Mouse (Mus musculus): ENCODE data around the gene Ccnb2. TPM values are rescaled to one million over a fixed set of nuclear protein-coding genes. Genes with fewer than 3 reads are reported as not detected.

Ccnb2 gene
- polyA plus RNA-seq, 1 experiment from 2014 or later: 234 TPM

GRCm38 (mm10) chr9:70409743-70410142 lies 11.6 kb downstream of the Ccnb2 start:
- Histone ChIP-seq H3K4me3 (ENCODE audit: low read length) (no peak overlapping the region), H3K9me3 (ENCODE audit: control insufficient read depth, low read length) (no peaks in the 10 kb centered on the region), H3K27me3 (ENCODE audit: control insufficient read depth, insufficient read depth, low read length) (no peaks in the 10 kb centered on the region), H3K36me3 (ENCODE audit: control insufficient read depth, insufficient read depth, low read length) (peaks cover 83% of the 10 kb centered on the region), H3K27ac (ENCODE audit: low read depth, low read length) (no peak overlapping the region), H3K9ac (ENCODE audit: low read depth, low read length) (no peak overlapping the region), H3K4me2 (replicated peaks; ENCODE audit: low read depth, low read length) (no peak overlapping the region), H3K4me1 (ENCODE audit: control insufficient read depth, insufficient read depth, low read length) (no peaks in the 10 kb centered on the region)
- no peak for ATAC-seq (ENCODE audit: low FRiP score, low TSS enrichment)
- WGBS: 95% methylated on average over 8 of the region's 8 CpGs

DNA sequence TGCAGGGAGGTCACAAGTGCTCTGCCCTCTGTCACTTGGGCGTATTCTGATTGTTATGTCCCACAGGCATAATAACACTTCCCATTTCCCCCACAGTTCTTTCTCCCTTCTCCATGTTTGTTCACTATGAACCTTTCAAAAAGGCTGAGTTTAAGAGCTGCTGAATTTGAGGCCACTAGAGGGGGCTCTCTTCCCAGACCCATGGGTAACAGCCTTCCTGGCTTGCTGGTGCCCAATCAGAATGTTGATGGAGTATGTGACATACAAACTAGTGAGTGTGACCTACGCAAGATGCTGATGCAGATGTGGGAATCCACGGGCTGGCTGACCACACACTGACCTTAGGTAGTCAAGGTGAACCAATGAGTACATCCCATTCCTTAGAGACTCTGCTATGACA lies 12.6 kb downstream of the Ccnb2 start:
- H3K27me3 ChIP-seq (ENCODE audit: control insufficient read depth, insufficient read depth, low read length): no peaks in the 10 kb centered on the region
- H3K4me2 ChIP-seq (replicated peaks; ENCODE audit: low read depth, low read length): no peak overlapping the region
- no peak overlapping the region for H3K27ac ChIP-seq (ENCODE audit: low read depth, low read length)
- ATAC-seq (ENCODE audit: low FRiP score, low TSS enrichment): no peak
- H3K9ac ChIP-seq (ENCODE audit: low read depth, low read length): no peak overlapping the region
- no peaks in the 10 kb centered on the region for H3K9me3 ChIP-seq (ENCODE audit: control insufficient read depth, low read length)
- H3K4me1 ChIP-seq (ENCODE audit: control insufficient read depth, insufficient read depth, low read length): no peaks in the 10 kb centered on the region
- no peak overlapping the region for H3K4me3 ChIP-seq (ENCODE audit: low read length)
- peaks cover 76% of the 10 kb centered on the region for H3K36me3 ChIP-seq (ENCODE audit: control insufficient read depth, insufficient read depth, low read length)
- WGBS: 88% methylated on average over 3 of the region's 3 CpGs

GRCm38 (mm10) chr9:70406596-70406995 lies 14.8 kb downstream of the Ccnb2 start:
- H3K36me3 ChIP-seq (ENCODE audit: control insufficient read depth, insufficient read depth, low read length): peaks cover 54% of the 10 kb centered on the region
- H3K27me3 ChIP-seq (ENCODE audit: control insufficient read depth, insufficient read depth, low read length): no peaks in the 10 kb centered on the region
- H3K9me3 ChIP-seq (ENCODE audit: control insufficient read depth, low read length): no peaks in the 10 kb centered on the region
- no peak overlapping the region for H3K4me3 ChIP-seq (ENCODE audit: low read length)
- ATAC-seq (ENCODE audit: low FRiP score, low TSS enrichment): no peak
- H3K27ac ChIP-seq (ENCODE audit: low read depth, low read length): no peak overlapping the region
- WGBS: 95% methylated on average over 3 of the region's 3 CpGs
- H3K4me1 ChIP-seq (ENCODE audit: control insufficient read depth, insufficient read depth, low read length): no peaks in the 10 kb centered on the region
- H3K9ac ChIP-seq (ENCODE audit: low read depth, low read length): no peak overlapping the region
- H3K4me2 ChIP-seq (replicated peaks; ENCODE audit: low read depth, low read length): no peak overlapping the region

- Histone ChIP-seq H3K9ac (ENCODE audit: low read depth, low read length) (no peak overlapping the region), H3K4me1 (ENCODE audit: control insufficient read depth, insufficient read depth, low read length) (no peaks in the 10 kb centered on the region), H3K36me3 (ENCODE audit: control insufficient read depth, insufficient read depth, low read length) (peaks cover 14% of the 10 kb centered on the region), H3K27me3 (ENCODE audit: control insufficient read depth, insufficient read depth, low read length) (no peaks in the 10 kb centered on the region), H3K4me3 (ENCODE audit: low read length) (no peak overlapping the region), H3K9me3 (ENCODE audit: control insufficient read depth, low read length) (no peaks in the 10 kb centered on the region), H3K4me2 (replicated peaks; ENCODE audit: low read depth, low read length) (no peak overlapping the region), H3K27ac (ENCODE audit: low read depth, low read length) (no peak overlapping the region)
- 87% methylated on average over 8 of the region's 8 CpGs for WGBS
- ATAC-seq (ENCODE audit: low FRiP score, low TSS enrichment): no peak
These were observed 19.3 kb downstream of the Ccnb2 start for GRCm38 (mm10) chr9:70401937-70402539.

DNA sequence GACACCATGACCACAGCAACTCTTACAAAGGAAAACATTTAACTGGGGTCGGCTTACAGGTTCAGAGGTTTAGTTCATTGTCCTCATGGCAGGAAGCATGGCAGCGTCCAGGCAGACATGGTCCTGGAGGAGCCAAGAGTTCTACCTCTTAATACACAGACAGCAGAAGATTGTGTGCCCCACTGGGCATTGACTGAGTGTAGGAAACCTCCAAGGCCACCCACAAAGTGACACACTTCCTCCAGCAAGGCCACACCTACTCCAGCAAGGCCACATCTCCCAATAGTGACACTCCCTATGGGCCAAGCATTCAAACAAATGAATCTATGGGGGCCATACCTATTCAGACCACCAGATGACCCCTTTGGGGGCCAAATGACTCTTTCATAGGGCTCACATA lies 25.3 kb downstream of the Ccnb2 start:
- Histone ChIP-seq H3K4me1 (ENCODE audit: control insufficient read depth, insufficient read depth, low read length) (peaks cover 4% of the 10 kb centered on the region; the same call in 1 of the 2 replicates), H3K4me3 (ENCODE audit: low read length) (no peak overlapping the region), H3K27ac (ENCODE audit: low read depth, low read length) (no peak overlapping the region), H3K9me3 (ENCODE audit: control insufficient read depth, low read length) (no peaks in the 10 kb centered on the region), H3K36me3 (ENCODE audit: control insufficient read depth, insufficient read depth, low read length) (peaks cover 13% of the 10 kb centered on the region), H3K9ac (ENCODE audit: low read depth, low read length) (no peak overlapping the region), H3K27me3 (ENCODE audit: control insufficient read depth, insufficient read depth, low read length) (no peaks in the 10 kb centered on the region), H3K4me2 (replicated peaks; ENCODE audit: low read depth, low read length) (no peak overlapping the region)
- no peak for ATAC-seq (ENCODE audit: low FRiP score, low TSS enrichment)
- WGBS: 74% methylated on average over 2 of the region's 2 CpGs

DNA sequence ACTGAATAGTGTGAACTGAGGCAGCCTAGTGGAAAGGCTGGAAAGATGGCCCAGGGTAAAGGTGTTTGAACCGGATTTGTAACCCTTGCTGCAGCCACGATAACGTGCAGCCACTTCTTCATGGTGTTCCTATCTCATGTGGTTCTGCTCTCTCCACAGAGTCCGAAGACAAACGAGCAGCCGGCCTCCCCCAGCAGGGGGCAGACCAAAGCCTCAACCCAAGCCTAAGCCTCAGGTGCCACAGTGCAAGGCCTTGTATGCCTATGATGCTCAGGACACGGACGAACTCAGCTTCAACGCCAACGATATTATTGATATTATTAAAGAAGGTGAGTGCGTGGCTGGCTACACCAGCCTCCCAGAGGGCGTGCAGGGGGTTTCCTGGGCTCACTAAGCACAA lies 25.7 kb downstream of the Ccnb2 start:
- Histone ChIP-seq H3K4me2 (replicated peaks; ENCODE audit: low read depth, low read length) (no peak overlapping the region), H3K27ac (ENCODE audit: low read depth, low read length) (no peak overlapping the region), H3K4me1 (ENCODE audit: control insufficient read depth, insufficient read depth, low read length) (peaks cover 4% of the 10 kb centered on the region; the same call in 1 of the 2 replicates), H3K9me3 (ENCODE audit: control insufficient read depth, low read length) (no peaks in the 10 kb centered on the region), H3K4me3 (ENCODE audit: low read length) (no peak overlapping the region), H3K27me3 (ENCODE audit: control insufficient read depth, insufficient read depth, low read length) (no peaks in the 10 kb centered on the region), H3K9ac (ENCODE audit: low read depth, low read length) (no peak overlapping the region), H3K36me3 (ENCODE audit: control insufficient read depth, insufficient read depth, low read length) (peaks cover 13% of the 10 kb centered on the region)
- 89% methylated on average over 12 of the region's 12 CpGs for WGBS
- no peak for ATAC-seq (ENCODE audit: low FRiP score, low TSS enrichment)

DNA sequence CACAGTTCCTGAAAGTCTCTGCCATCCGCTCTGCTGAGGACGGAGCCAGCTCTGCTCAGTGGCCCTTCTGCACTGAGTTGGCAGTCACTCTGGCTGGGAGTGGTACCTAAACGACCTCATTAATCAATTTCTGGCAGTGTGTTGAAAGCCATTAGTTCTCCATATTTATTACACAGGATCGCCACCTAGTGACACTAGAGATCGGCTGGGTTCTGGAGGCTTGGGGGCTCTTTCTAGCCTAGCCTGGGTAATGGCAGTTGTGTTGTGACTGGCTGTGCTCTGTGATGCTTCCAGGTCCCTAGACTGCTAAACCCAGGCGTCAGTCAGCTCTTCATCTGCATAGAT lies 28.8 kb downstream of the Ccnb2 start:
- Histone ChIP-seq H3K27me3 (ENCODE audit: control insufficient read depth, insufficient read depth, low read length) (no peaks in the 10 kb centered on the region), H3K36me3 (ENCODE audit: control insufficient read depth, insufficient read depth, low read length) (peaks cover 9% of the 10 kb centered on the region), H3K4me1 (ENCODE audit: control insufficient read depth, insufficient read depth, low read length) (peaks cover 4% of the 10 kb centered on the region; the same call in 1 of the 2 replicates), H3K9me3 (ENCODE audit: control insufficient read depth, low read length) (no peaks in the 10 kb centered on the region), H3K27ac (ENCODE audit: low read depth, low read length) (no peak overlapping the region), H3K9ac (ENCODE audit: low read depth, low read length) (no peak overlapping the region), H3K4me2 (replicated peaks; ENCODE audit: low read depth, low read length) (no peak overlapping the region), H3K4me3 (ENCODE audit: low read length) (no peak overlapping the region)
- WGBS: 9% methylated on average over 6 of the region's 6 CpGs
- peak; percentile 60; the same call in 1 of the 2 replicates for ATAC-seq (ENCODE audit: low FRiP score, low TSS enrichment)

DNA sequence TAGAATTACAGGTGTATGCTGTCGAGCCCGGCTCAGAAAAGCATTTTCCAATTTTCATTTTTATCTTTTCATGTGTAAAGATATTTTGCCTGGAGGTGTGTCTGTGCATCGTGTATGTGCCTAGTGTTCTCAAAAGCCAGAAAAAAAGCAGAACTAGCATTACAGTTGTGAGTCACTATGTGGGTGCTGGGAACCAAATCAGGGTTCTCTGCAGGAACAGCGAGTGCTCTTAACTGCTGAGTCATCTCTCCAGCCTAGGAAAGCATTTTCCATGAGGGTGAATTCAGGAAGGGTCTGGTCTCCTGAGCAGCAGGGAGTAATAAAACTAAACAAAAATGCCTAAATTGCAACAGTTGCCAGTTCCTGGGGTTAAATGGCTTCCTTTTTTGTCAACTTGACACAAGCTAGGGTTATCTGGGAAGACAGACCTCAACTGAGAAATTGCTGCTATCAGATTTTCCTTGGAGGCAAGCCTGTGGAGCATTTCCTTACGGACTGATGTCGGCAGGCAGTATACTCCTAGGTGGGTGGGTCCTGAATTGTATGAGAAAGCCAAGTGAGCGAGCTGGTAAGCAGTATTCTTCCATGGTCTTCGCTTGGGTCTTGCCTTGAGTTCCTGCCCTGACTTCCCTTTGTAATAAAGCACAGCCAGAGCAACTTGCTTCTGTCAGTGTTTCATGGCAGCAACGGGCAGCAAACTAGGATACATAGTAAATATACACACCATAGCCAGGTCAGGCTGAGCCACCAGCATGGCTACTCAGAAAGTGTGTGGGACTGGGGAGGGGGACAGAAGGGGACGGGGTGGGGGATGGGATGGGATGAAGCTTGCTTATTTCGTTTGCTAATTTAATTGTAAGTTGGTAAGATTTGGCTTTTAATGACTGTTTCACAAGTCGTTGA lies 29.4 kb downstream of the Ccnb2 start:
- ATAC-seq (ENCODE audit: low FRiP score, low TSS enrichment): no peak
- no peak overlapping the region for H3K4me3 ChIP-seq (ENCODE audit: low read length)
- H3K9ac ChIP-seq (ENCODE audit: low read depth, low read length): no peak overlapping the region
- H3K4me1 ChIP-seq (ENCODE audit: control insufficient read depth, insufficient read depth, low read length): peaks cover 4% of the 10 kb centered on the region; the same call in 1 of the 2 replicates
- H3K27me3 ChIP-seq (ENCODE audit: control insufficient read depth, insufficient read depth, low read length): no peaks in the 10 kb centered on the region
- WGBS: 70% methylated on average over 12 of the region's 12 CpGs
- H3K4me2 ChIP-seq (replicated peaks; ENCODE audit: low read depth, low read length): no peak overlapping the region
- H3K9me3 ChIP-seq (ENCODE audit: control insufficient read depth, low read length): no peaks in the 10 kb centered on the region
- peaks cover 9% of the 10 kb centered on the region for H3K36me3 ChIP-seq (ENCODE audit: control insufficient read depth, insufficient read depth, low read length)
- H3K27ac ChIP-seq (ENCODE audit: low read depth, low read length): no peak overlapping the region

- no peak for ATAC-seq (ENCODE audit: low FRiP score, low TSS enrichment)
- H3K9ac ChIP-seq (ENCODE audit: low read depth, low read length): no peak overlapping the region
- no peaks in the 10 kb centered on the region for H3K9me3 ChIP-seq (ENCODE audit: control insufficient read depth, low read length)
- peaks cover 4% of the 10 kb centered on the region; the same call in 1 of the 2 replicates for H3K4me1 ChIP-seq (ENCODE audit: control insufficient read depth, insufficient read depth, low read length)
- H3K27ac ChIP-seq (ENCODE audit: low read depth, low read length): no peak overlapping the region
- peaks cover 4% of the 10 kb centered on the region for H3K36me3 ChIP-seq (ENCODE audit: control insufficient read depth, insufficient read depth, low read length)
- H3K4me3 ChIP-seq (ENCODE audit: low read length): no peak overlapping the region
- no peak overlapping the region for H3K4me2 ChIP-seq (replicated peaks; ENCODE audit: low read depth, low read length)
- no peaks in the 10 kb centered on the region for H3K27me3 ChIP-seq (ENCODE audit: control insufficient read depth, insufficient read depth, low read length)
- WGBS: 94% methylated on average over 5 of the region's 5 CpGs
These were observed 30.3 kb downstream of the Ccnb2 start for GRCm38 (mm10) chr9:70391042-70391441.

Measured in kidney, embryonic 14.5 days (tissue).